Mouse (Mus musculus) liver, embryonic 14.5 days (tissue): ENCODE measurements around the gene Arfgef2.

Experiments
- CTCF ChIP-seq: IDR thresholded peaks from 2 replicates; pipeline ENCODE4 v1.5.1; 2016; ENCODE audit warnings: antibody characterized with exemption, low read depth, control low read depth
- EP300 ChIP-seq: IDR thresholded peaks from 2 replicates; pipeline ENCODE4 v1.6.1; 2016; ENCODE audit warnings: antibody characterized with exemption, low read depth

DNA sequence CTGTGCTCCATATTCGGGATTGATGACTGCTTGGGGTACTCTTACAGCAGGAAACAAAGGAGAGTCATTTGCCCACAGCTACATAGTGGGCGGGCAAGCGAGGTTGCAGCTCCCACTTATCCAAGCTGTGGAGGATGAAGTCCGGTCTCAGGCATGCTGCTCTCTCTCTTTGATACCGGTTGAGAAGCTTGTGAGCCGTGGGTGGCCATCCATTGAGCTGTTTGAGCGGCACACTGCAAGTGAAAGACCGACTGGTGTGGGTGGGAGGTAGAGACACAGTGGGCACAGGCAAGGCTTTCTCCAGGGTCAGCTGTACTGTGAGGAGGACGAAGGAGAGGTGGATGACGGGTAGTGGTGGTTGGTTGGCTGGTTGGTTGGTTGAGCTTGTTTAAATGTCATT is 5.4 kb downstream of the Arfgef2 start:
- no peak for TF ChIP-seq CTCF
- no peak for TF ChIP-seq EP300
